Mouse (Mus musculus) small intestine, adult 2 months (tissue): Measurements from ENCODE around the gene Nuak1. TPM values are rescaled to one million over a fixed set of nuclear protein-coding genes. Genes with fewer than 3 reads are reported as not detected.

Source experiments
- H3K27ac ChIP-seq: fragments of 200-500 bp; 2 replicates; pipeline ENCODE4 v1.5.1; 2012; ENCODE audit warnings: low read depth, low read length, control low read depth, inconsistent platforms; ENCODE audit not compliant: insufficient read depth
- H3K27me3 ChIP-seq: fragments of 200-500 bp; 2 replicates; pipeline ENCODE4 v1.6.1; 2012; ENCODE audit warnings: mild to moderate bottlenecking, moderate library complexity, low read length, inconsistent platforms; ENCODE audit not compliant: control insufficient read depth, insufficient read depth
- H3K36me3 ChIP-seq: fragments of 200-500 bp; 2 replicates; pipeline ENCODE4 v1.6.1; 2012; ENCODE audit warnings: mild to moderate bottlenecking, low read length, control low read depth, inconsistent platforms; ENCODE audit not compliant: control insufficient read depth, insufficient read depth
- H3K4me1 ChIP-seq: fragments of 200-500 bp; 2 replicates; pipeline ENCODE4 v1.6.1; 2012; ENCODE audit warnings: low read length, inconsistent platforms, mixed read lengths; ENCODE audit not compliant: control insufficient read depth, insufficient read depth, insufficient read length
- H3K4me3 ChIP-seq: fragments of 200-500 bp; 2 replicates; pipeline ENCODE4 v1.5.1; 2012; ENCODE audit warnings: low read depth, mild to moderate bottlenecking, control low read depth, inconsistent platforms, low read length, moderate library complexity
- CTCF ChIP-seq: fragments of 200-500 bp; IDR thresholded peaks from 2 replicates; pipeline ENCODE4 v1.5.1; 2012; ENCODE audit warnings: low read depth, mild to moderate bottlenecking, control low read depth, inconsistent platforms, low read length, moderate library complexity, mixed read lengths; ENCODE audit not compliant: insufficient replicate concordance, insufficient read length; ENCODE audit errors: extremely low read depth
- POLR2A ChIP-seq: fragments of 200-500 bp; IDR thresholded peaks from 2 replicates; pipeline ENCODE4 v1.6.1; 2012; ENCODE audit warnings: low read depth, mild to moderate bottlenecking, control low read depth, inconsistent platforms, low read length, moderate library complexity
- WGBS: fragments of 180-500 bp; shearing (Covaris S2); methylation state at CpG from one replicate; pipeline ENCODE4 v1.1.7; 2018; 5-methylcytosine and 5-hydroxymethylcytosine counted together
- polyA plus RNA-seq: library from polyadenylated mRNA; depleted of rRNA; stranded (reverse); fragments of >200 nt; gene quantifications from 2 replicates; pipeline ENCODE4 v1.2.3, GENCODE M21; 2012

Gene Nuak1
- polyA plus RNA-seq, 1 experiment, result 2.7 TPM

GRCm38 (mm10) chr10:84437166-84438048, 3.0 kb downstream of the Nuak1 start:
- WGBS, result 57% methylated on average over 14 of the region's 14 CpGs
- no peaks in the 10 kb centered on the region; the same call in 1 of the 2 replicates for H3K4me1 ChIP-seq
- no peaks in the 10 kb centered on the region for H3K36me3 ChIP-seq
- no peak overlapping the region for H3K27ac ChIP-seq
- TF ChIP-seq POLR2A (no peak), CTCF (no peak)
- no peak overlapping the region for H3K4me3 ChIP-seq
- H3K27me3 ChIP-seq, result peaks cover 20% of the 10 kb centered on the region

- peaks cover 20% of the 10 kb centered on the region for H3K27me3 ChIP-seq
- no peaks in the 10 kb centered on the region for H3K4me1 ChIP-seq
- H3K36me3 ChIP-seq, result no peaks in the 10 kb centered on the region
- WGBS, result 82% methylated on average over 11 of the region's 11 CpGs
- TF ChIP-seq POLR2A (no peak), CTCF (no peak)
- H3K27ac ChIP-seq, result no peak overlapping the region
- no peak overlapping the region for H3K4me3 ChIP-seq
Measured at GRCm38 (mm10) chr10:84435930-84436329, 4.5 kb downstream of the Nuak1 start.

- Histone ChIP-seq H3K4me3 (no peak overlapping the region), H3K4me1 (no peaks in the 10 kb centered on the region), H3K27me3 (peaks cover 3% of the 10 kb centered on the region; the same call in 1 of the 2 replicates), H3K27ac (no peak overlapping the region), H3K36me3 (no peaks in the 10 kb centered on the region)
- WGBS, result 74% methylated on average over 21 of the region's 21 CpGs
- no peak for TF ChIP-seq POLR2A
- no peak for TF ChIP-seq CTCF
Measured at GRCm38 (mm10) chr10:84433193-84433801, 7.1 kb downstream of the Nuak1 start.

- 64% methylated on average over 7 of the region's 7 CpGs for WGBS
- H3K27me3 ChIP-seq, result no peaks in the 10 kb centered on the region
- no peak for TF ChIP-seq POLR2A
- no peak for TF ChIP-seq CTCF
- H3K4me3 ChIP-seq, result no peak overlapping the region
- H3K27ac ChIP-seq, result no peak overlapping the region
- no peaks in the 10 kb centered on the region for H3K4me1 ChIP-seq
- H3K36me3 ChIP-seq, result no peaks in the 10 kb centered on the region
Measured at GRCm38 (mm10) chr10:84424374-84424773, 16.0 kb downstream of the Nuak1 start.

- H3K36me3 ChIP-seq, result no peaks in the 10 kb centered on the region
- WGBS, result 72% methylated on average over 5 of the region's 5 CpGs
- H3K4me1 ChIP-seq, result no peaks in the 10 kb centered on the region
- H3K27me3 ChIP-seq, result no peaks in the 10 kb centered on the region
- TF ChIP-seq POLR2A (no peak), CTCF (no peak)
- no peak overlapping the region for H3K27ac ChIP-seq
- H3K4me3 ChIP-seq, result no peak overlapping the region
Measured at GRCm38 (mm10) chr10:84423903-84424302, 16.5 kb downstream of the Nuak1 start.

- H3K36me3 ChIP-seq, result no peaks in the 10 kb centered on the region
- WGBS, result 94% methylated on average over 6 of the region's 6 CpGs
- H3K27me3 ChIP-seq, result no peaks in the 10 kb centered on the region
- H3K4me1 ChIP-seq, result no peaks in the 10 kb centered on the region
- TF ChIP-seq POLR2A, result no peak
- no peak for TF ChIP-seq CTCF
- H3K4me3 ChIP-seq, result no peak overlapping the region
- no peak overlapping the region for H3K27ac ChIP-seq
Measured at GRCm38 (mm10) chr10:84420589-84420988, 19.8 kb downstream of the Nuak1 start.

GRCm38 (mm10) chr10:84418421-84418820, 22.0 kb downstream of the Nuak1 start:
- H3K4me1 ChIP-seq, result no peaks in the 10 kb centered on the region
- no peak for TF ChIP-seq POLR2A
- no peak for TF ChIP-seq CTCF
- no peaks in the 10 kb centered on the region for H3K27me3 ChIP-seq
- no peak overlapping the region for H3K27ac ChIP-seq
- no peaks in the 10 kb centered on the region for H3K36me3 ChIP-seq
- no peak overlapping the region for H3K4me3 ChIP-seq
